Mouse (Mus musculus) CH12.LX (cell line): ENCODE data around the gene Rapgef4. TPM values are rescaled to one million over a fixed set of nuclear protein-coding genes. Genes with fewer than 3 reads are reported as not detected.

Experiments
- DNase-seq: peaks from one replicate; pipeline ENCODE4 v3.0.0-alpha.2; 2013; ENCODE audit errors: extremely low read depth
- H3K27ac ChIP-seq: 2 replicates; pipeline ENCODE4 v1.5.1; 2012; ENCODE audit warnings: low read depth, mild to moderate bottlenecking, control low read depth, moderate library complexity; ENCODE audit not compliant: insufficient read depth
- H3K27me3 ChIP-seq: replicated peaks from 2 replicates; pipeline ENCODE3; 2012; ENCODE audit warnings: inconsistent platforms
- H3K36me3 ChIP-seq, 2 experiments: replicated peaks in 1 of 2; 2 replicates each; pipeline versions ENCODE3 to v1.6.1; 2012; ENCODE audit warnings: inconsistent platforms in 1 of 2, low read length in 1 of 2, mild to moderate bottlenecking in 1 of 2, mixed read lengths in 1 of 2, moderate library complexity in 1 of 2; ENCODE audit not compliant: control insufficient read depth in 1 of 2, insufficient read depth in 1 of 2
- H3K4me1 ChIP-seq, 2 experiments: 2 replicates each; pipeline ENCODE4 v1.6.1; 2012; ENCODE audit warnings: inconsistent platforms in 1 of 2, moderate library complexity in 1 of 2; ENCODE audit not compliant: insufficient read depth in 2 of 2, control insufficient read depth in 1 of 2
- H3K4me2 ChIP-seq: 2 replicates; pipeline ENCODE4 v1.6.1; 2012; ENCODE audit warnings: low read depth, mild to moderate bottlenecking, control low read depth; ENCODE audit not compliant: poor library complexity, insufficient read depth, severe bottlenecking
- H3K4me3 ChIP-seq, 3 experiments: fragments of 150-350 bp in 1 of 3; sonication (generic) in 1 of 3; replicated peaks in 1 of 3; 2 replicates each; pipeline versions ENCODE3 to v1.5.1; 2011 to 2012; ENCODE audit warnings: low read depth in 2 of 3, low read length in 2 of 3, mild to moderate bottlenecking in 2 of 3, moderate library complexity in 2 of 3, control low read depth in 1 of 3, improper control_type of control experiment in 1 of 3, inconsistent platforms in 1 of 3, mixed read lengths in 1 of 3; ENCODE audit not compliant: poor library complexity in 1 of 3
- H3K79me2 ChIP-seq: replicated peaks from 2 replicates; pipeline ENCODE4 v1.6.1; 2012; ENCODE audit warnings: mild to moderate bottlenecking, moderate library complexity; ENCODE audit not compliant: control insufficient read depth, poor library complexity, insufficient read depth, severe bottlenecking; ENCODE audit errors: extremely low read depth
- H3K9ac ChIP-seq: 2 replicates; pipeline ENCODE4 v1.6.1; 2012; ENCODE audit warnings: low read depth, mild to moderate bottlenecking, control low read depth, moderate library complexity; ENCODE audit not compliant: insufficient read depth
- H3K9me3 ChIP-seq: replicated peaks from 2 replicates; pipeline ENCODE3; 2012; ENCODE audit warnings: low read length, inconsistent platforms, mixed read lengths
- BHLHE40 ChIP-seq: IDR thresholded peaks from 2 replicates; pipeline ENCODE4 v1.6.1; 2011; ENCODE audit warnings: mild to moderate bottlenecking, low read depth, low read length, improper control_type of control experiment
- CHD1 ChIP-seq: IDR thresholded peaks from 2 replicates; pipeline ENCODE4 v1.6.1; 2012; ENCODE audit warnings: low read depth, low read length, improper control_type of control experiment, inconsistent platforms
- CHD2 ChIP-seq: IDR thresholded peaks from 2 replicates; pipeline ENCODE4 v1.6.1; 2011; ENCODE audit warnings: low read length, improper control_type of control experiment
- CTCF ChIP-seq, 2 experiments: IDR thresholded peaks in 1 of 2; conservative IDR thresholded peaks in 1 of 2; 2 replicates each; pipeline ENCODE4 v1.5.1; 2011 to 2012; ENCODE audit warnings: low read depth in 2 of 2, low read length in 2 of 2, improper control_type of control experiment in 1 of 2, inconsistent platforms in 1 of 2, mild to moderate bottlenecking in 1 of 2, moderate library complexity in 1 of 2
- E2F4 ChIP-seq: IDR thresholded peaks from 2 replicates; pipeline ENCODE4 v1.6.1; 2011; ENCODE audit warnings: low read depth, low read length, improper control_type of control experiment; ENCODE audit not compliant: insufficient replicate concordance
- ELF1 ChIP-seq: IDR thresholded peaks from 2 replicates; pipeline ENCODE4 v1.6.1; 2014; ENCODE audit warnings: low read depth, mild to moderate bottlenecking, inconsistent platforms, low read length, improper control_type of control experiment
- GABPA ChIP-seq: IDR thresholded peaks from 2 replicates; pipeline ENCODE4 v1.6.1; 2012; ENCODE audit warnings: low read depth, low read length, improper control_type of control experiment, inconsistent platforms; ENCODE audit not compliant: insufficient replicate concordance
- HCFC1 ChIP-seq: IDR thresholded peaks from 2 replicates; pipeline ENCODE4 v1.6.1; 2012; ENCODE audit warnings: low read depth, mild to moderate bottlenecking, inconsistent platforms, low read length, improper control_type of control experiment
- JUN ChIP-seq: IDR thresholded peaks from 2 replicates; pipeline ENCODE4 v1.6.1; 2011; ENCODE audit warnings: low read depth, mild to moderate bottlenecking, low read length, improper control_type of control experiment, moderate library complexity; ENCODE audit not compliant: insufficient read depth
- KAT2A ChIP-seq: IDR thresholded peaks from 2 replicates; pipeline ENCODE4 v1.6.1; 2012; ENCODE audit warnings: low read length, improper control_type of control experiment, inconsistent platforms; ENCODE audit not compliant: insufficient replicate concordance
- MAX ChIP-seq: IDR thresholded peaks from 2 replicates; pipeline ENCODE4 v1.6.1; 2011; ENCODE audit warnings: low read length, improper control_type of control experiment
- MAZ ChIP-seq: IDR thresholded peaks from 2 replicates; pipeline ENCODE4 v1.6.1; 2012; ENCODE audit warnings: low read depth, mild to moderate bottlenecking, inconsistent platforms, low read length, improper control_type of control experiment, moderate library complexity
- MEF2A ChIP-seq: IDR thresholded peaks from 2 replicates; pipeline ENCODE4 v1.6.1; 2014; ENCODE audit warnings: low read depth, mild to moderate bottlenecking, inconsistent platforms, low read length, improper control_type of control experiment, borderline replicate concordance
- MXI1 ChIP-seq: IDR thresholded peaks from 2 replicates; pipeline ENCODE4 v1.6.1; 2011; ENCODE audit warnings: mild to moderate bottlenecking, low read depth, low read length, improper control_type of control experiment
- NELFE ChIP-seq: IDR thresholded peaks from 2 replicates; pipeline ENCODE4 v1.6.1; 2011; ENCODE audit warnings: low read depth, low read length, improper control_type of control experiment
- PAX5 ChIP-seq: IDR thresholded peaks from 2 replicates; pipeline ENCODE4 v1.6.1; 2012; ENCODE audit warnings: low read length, inconsistent platforms, mixed read lengths
- RCOR1 ChIP-seq: conservative IDR thresholded peaks from 2 replicates; pipeline ENCODE4 v1.6.1; 2012; ENCODE audit warnings: low read depth, mild to moderate bottlenecking, inconsistent platforms, low read length, improper control_type of control experiment
- SIN3A ChIP-seq: IDR thresholded peaks from 2 replicates; pipeline ENCODE4 v1.6.1; 2012; ENCODE audit warnings: low read length, improper control_type of control experiment, inconsistent platforms
- SMC3 ChIP-seq: IDR thresholded peaks from 2 replicates; pipeline ENCODE4 v1.6.1; 2011; ENCODE audit warnings: low read depth, low read length, improper control_type of control experiment
- TBP ChIP-seq: conservative IDR thresholded peaks from 2 replicates; pipeline ENCODE4 v1.6.1; 2011; ENCODE audit warnings: low read depth, low read length, improper control_type of control experiment
- TCF12 ChIP-seq: IDR thresholded peaks from 2 replicates; pipeline ENCODE4 v1.6.1; 2014; ENCODE audit warnings: low read depth, mild to moderate bottlenecking, inconsistent platforms, low read length, improper control_type of control experiment
- ZC3H11A ChIP-seq: IDR thresholded peaks from 2 replicates; pipeline ENCODE4 v1.6.1; 2012; ENCODE audit warnings: low read depth, mild to moderate bottlenecking, inconsistent platforms, low read length, improper control_type of control experiment
- ZMIZ1 ChIP-seq: IDR thresholded peaks from 2 replicates; pipeline ENCODE4 v1.6.1; 2012; ENCODE audit warnings: low read depth, mild to moderate bottlenecking, inconsistent platforms, low read length, improper control_type of control experiment
- ZNF384 ChIP-seq: IDR thresholded peaks from 2 replicates; pipeline ENCODE4 v1.6.1; 2012; ENCODE audit warnings: low read depth, low read length, improper control_type of control experiment, inconsistent platforms
- dilution Hi-C: fragments of 300-500 bp; cut with MboI; formaldehyde crosslinking; loops from 2 replicates; pipeline ENCODE4 v1.14.3; 2020; ENCODE audit warnings: low sequenced_read_pairs; ENCODE audit not compliant: extremely low pct_unique_long_range_greater_than_20kb, extremely low pct_ligation_motif_present
- in situ Hi-C: fragments of 300-500 bp; cut with MboI; formaldehyde crosslinking; loops from 3 replicates; pipeline ENCODE4 v1.14.3; 2019; ENCODE audit warnings: low sequenced_read_pairs, low pct_ligation_motif_present, low pct_unique_long_range_greater_than_20kb, mixed read lengths
- polyA plus RNA-seq: library from polyadenylated mRNA; unstranded; fragments of >175 nt; gene quantifications from 2 replicates; pipeline ENCODE4 v1.2.1, GENCODE M21; 2012; ENCODE audit warnings: low read depth; ENCODE audit not compliant: insufficient read length
- total RNA-seq, 2 experiments: library from RNA; depleted of rRNA; stranded (reverse); fragments of 300-350 nt in 1 of 2; fragments of >200 nt in 1 of 2; gene quantifications; 2 replicates each; pipeline ENCODE4 v1.2.3; 2012 to 2014

The Rapgef4 gene
- total and polyA plus RNA-seq, 3 experiments: 0.12 to 0.13 TPM; not detected in 1

DNA sequence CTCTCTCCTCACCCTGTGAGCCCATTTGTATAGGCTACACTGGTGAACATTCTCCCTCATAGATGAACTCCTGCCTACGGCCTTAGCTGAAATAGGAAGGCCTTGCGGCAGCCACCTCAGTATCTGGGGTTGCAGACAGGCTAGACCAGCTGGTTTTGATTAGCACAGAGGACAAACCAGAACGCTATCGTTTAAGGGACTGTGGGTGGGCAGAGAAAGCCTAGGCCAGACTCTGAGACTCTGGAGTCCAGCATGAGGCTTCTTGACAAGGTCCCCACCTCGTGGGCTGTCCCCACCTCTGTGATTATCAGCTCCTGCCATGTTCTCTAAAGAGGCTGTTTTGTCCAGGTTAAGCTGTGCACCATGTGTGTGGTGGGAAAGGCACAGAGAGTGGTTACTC, 142.8 kb downstream of the Rapgef4 start:
- dilution Hi-C loops: no loop called here

GRCm38 (mm10) chr2:72125786-72126185, 144.7 kb downstream of the Rapgef4 start:
- no peaks in the 10 kb centered on the region for H3K79me2 ChIP-seq

More for the DNA sequence above, 142.8 kb downstream of the Rapgef4 start:
- DNase-seq: no peak
- H3K9ac ChIP-seq: no peak overlapping the region
- H3K9me3 ChIP-seq: no peaks in the 10 kb centered on the region
- no peak overlapping the region for H3K4me2 ChIP-seq
- TF ChIP-seq ZC3H11A: no peak
- TF ChIP-seq MAX: no peak
- no peak for TF ChIP-seq GABPA
- TF ChIP-seq ZNF384: no peak
- TF ChIP-seq MAZ: no peak
- TF ChIP-seq TBP: no peak
- TF ChIP-seq PAX5: no peak
- no peak for TF ChIP-seq SIN3A
- TF ChIP-seq BHLHE40: no peak
- TF ChIP-seq HCFC1: no peak
- TF ChIP-seq SMC3: no peak
- no peak for TF ChIP-seq KAT2A
- no peak for TF ChIP-seq NELFE
- H3K79me2 ChIP-seq: no peaks in the 10 kb centered on the region
- in situ Hi-C loops: no loop called here
- H3K36me3 ChIP-seq: no peaks in the 10 kb centered on the region
- peaks cover 0 to 8% of the 10 kb centered on the region in 2 experiments; a peak in 2 of 4 replicates for H3K4me1 ChIP-seq
- no peaks in the 10 kb centered on the region for H3K27me3 ChIP-seq
- no peak overlapping the region for H3K4me3 ChIP-seq
- no peak overlapping the region for H3K27ac ChIP-seq

More at GRCm38 (mm10) chr2:72125786-72126185, 144.7 kb downstream of the Rapgef4 start:
- Histone ChIP-seq H3K9ac (no peak overlapping the region), H3K4me1 (peaks cover 0 to 8% of the 10 kb centered on the region in 2 experiments; a peak in 2 of 4 replicates), H3K27me3 (no peaks in the 10 kb centered on the region), H3K4me3 (no peak overlapping the region), H3K9me3 (no peaks in the 10 kb centered on the region), H3K36me3 (no peaks in the 10 kb centered on the region), H3K4me2 (no peak overlapping the region), H3K27ac (no peak overlapping the region)
- TF ChIP-seq MXI1 (no peak), SIN3A (no peak), CHD2 (no peak), BHLHE40 (no peak), SMC3 (no peak), CTCF (conservative IDR thresholded peaks at IDR 0.05 in 1 of 2, IDR thresholded peaks at IDR 0.05 in 1 of 2; ENCODE audit: low read depth in 2 of 2, low read length in 2 of 2) (no peak), ELF1 (no peak), CHD1 (no peak), RCOR1 (no peak), JUN (no peak), MEF2A (no peak), ZMIZ1 (no peak), E2F4 (no peak), ZNF384 (no peak), TCF12 (no peak)
- in situ Hi-C loops (no loop called here), dilution Hi-C loops (no loop called here)
- DNase-seq: no peak
